Mouse (Mus musculus): ENCODE results near the gene Kcnj15. TPM values are rescaled to one million over a fixed set of nuclear protein-coding genes. Genes with fewer than 3 reads are reported as not detected.

Kcnj15 gene
- total RNA-seq, 1 experiment, result 0.04 TPM

- no peak overlapping the region for H3K27ac ChIP-seq (ENCODE audit: insufficient read depth, low read depth, low read length, poor library complexity, severe bottlenecking)
- H3K9me3 ChIP-seq (ENCODE audit: control insufficient read depth, insufficient read depth, low read depth, low read length), result no peaks in the 10 kb centered on the region
- TF ChIP-seq HCFC1 (IDR thresholded peaks at IDR 0.05; ENCODE audit: borderline replicate concordance, insufficient read depth, low read length) (no peak), ZC3H11A (IDR thresholded peaks at IDR 0.05; ENCODE audit: borderline replicate concordance, low read depth, low read length) (no peak), CHD2 (IDR thresholded peaks at IDR 0.05; ENCODE audit: low read depth, low read length) (no peak), MAFK (IDR thresholded peaks at IDR 0.05; ENCODE audit: insufficient read depth, low read depth, low read length) (no peak), ZNF384 (IDR thresholded peaks at IDR 0.05; ENCODE audit: low read depth, low read length) (no peak)
- H3K4me1 ChIP-seq (ENCODE audit: control insufficient read depth in 2 of 2, insufficient read depth in 2 of 2, low read length in 2 of 2, poor library complexity in 1 of 2), result no peaks in the 10 kb centered on the region
- no peak for DNase-seq (ENCODE audit: low read depth, low spot score)
- no peaks in the 10 kb centered on the region for H3K36me3 ChIP-seq (ENCODE audit: control insufficient read depth, insufficient read depth, low read length, poor library complexity, severe bottlenecking)
- no peak overlapping the region for H3K9ac ChIP-seq (ENCODE audit: insufficient read depth, low read depth, low read length, poor library complexity, severe bottlenecking)
- no peak overlapping the region for H3K4me3 ChIP-seq (ENCODE audit: insufficient read depth in 1 of 2, low read depth in 1 of 2, low read length in 2 of 2, poor library complexity in 1 of 2, severe bottlenecking in 1 of 2)
- in situ Hi-C loops (cut with MboI; ENCODE audit: low sequenced_read_pairs in 2 of 2, unreplicated experiment in 2 of 2), result no loop called here
These were observed 21.7 kb downstream of the Kcnj15 start for GRCm38 (mm10) chr16:95279015-95279414.

DNA sequence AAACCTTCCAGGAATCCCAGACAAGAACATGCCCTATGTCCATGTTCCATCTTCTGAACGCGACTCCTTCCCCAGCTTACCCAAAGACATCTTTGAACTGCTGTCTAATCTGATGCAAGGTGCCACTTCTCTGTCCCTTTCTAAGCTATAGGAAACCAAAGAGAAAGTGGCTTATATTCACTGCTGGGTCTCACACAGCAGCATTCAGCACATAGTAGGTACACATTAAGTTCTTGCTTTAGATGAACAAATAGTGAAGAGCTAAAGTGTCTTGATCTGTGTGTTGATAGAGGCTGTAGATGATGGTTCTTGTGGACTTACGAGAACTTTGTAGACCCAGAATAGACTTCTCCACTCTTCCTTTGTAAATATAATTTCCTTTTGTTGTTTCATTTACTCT lies 23.0 kb downstream of the Kcnj15 start:
- in situ Hi-C loops (cut with MboI; ENCODE audit: low sequenced_read_pairs in 2 of 2, unreplicated experiment in 2 of 2), result no loop called here

DNA sequence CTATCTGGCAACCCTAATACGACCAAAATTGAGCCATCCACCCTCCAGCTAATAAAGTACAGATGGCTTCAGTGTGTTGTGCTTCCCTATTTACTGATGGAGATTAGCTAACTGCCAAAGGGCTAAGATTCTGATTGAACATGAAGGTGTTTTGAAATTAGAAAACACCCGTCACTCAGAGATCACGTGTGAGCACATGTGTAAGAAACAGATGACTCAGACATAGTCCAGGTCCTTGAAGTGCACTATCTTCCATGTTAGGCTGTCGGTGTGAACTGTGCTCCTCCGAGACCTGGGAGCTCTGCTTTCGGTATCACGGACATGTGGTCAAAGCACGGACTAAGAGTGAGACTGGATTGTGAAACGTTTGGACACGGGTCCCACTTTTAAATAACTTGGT lies 26.0 kb downstream of the Kcnj15 start:
- in situ Hi-C loops (cut with MboI; ENCODE audit: low sequenced_read_pairs in 2 of 2, unreplicated experiment in 2 of 2), result no loop called here
- no peak for DNase-seq (ENCODE audit: low read depth, low spot score)
- no peak overlapping the region for H3K9ac ChIP-seq (ENCODE audit: insufficient read depth, low read depth, low read length, poor library complexity, severe bottlenecking)
- no peaks in the 10 kb centered on the region for H3K4me1 ChIP-seq (ENCODE audit: control insufficient read depth in 2 of 2, insufficient read depth in 2 of 2, low read length in 2 of 2, poor library complexity in 1 of 2)
- TF ChIP-seq MAFK (IDR thresholded peaks at IDR 0.05; ENCODE audit: insufficient read depth, low read depth, low read length), result no peak
- no peak for TF ChIP-seq ZNF384 (IDR thresholded peaks at IDR 0.05; ENCODE audit: low read depth, low read length)
- no peak for TF ChIP-seq ZC3H11A (IDR thresholded peaks at IDR 0.05; ENCODE audit: borderline replicate concordance, low read depth, low read length)
- TF ChIP-seq CHD2 (IDR thresholded peaks at IDR 0.05; ENCODE audit: low read depth, low read length), result no peak
- TF ChIP-seq HCFC1 (IDR thresholded peaks at IDR 0.05; ENCODE audit: borderline replicate concordance, insufficient read depth, low read length), result no peak
- H3K9me3 ChIP-seq (ENCODE audit: control insufficient read depth, insufficient read depth, low read depth, low read length), result no peaks in the 10 kb centered on the region
- H3K36me3 ChIP-seq (ENCODE audit: control insufficient read depth, insufficient read depth, low read length, poor library complexity, severe bottlenecking), result no peaks in the 10 kb centered on the region
- H3K27ac ChIP-seq (ENCODE audit: insufficient read depth, low read depth, low read length, poor library complexity, severe bottlenecking), result no peak overlapping the region
- H3K4me3 ChIP-seq (ENCODE audit: insufficient read depth in 1 of 2, low read depth in 1 of 2, low read length in 2 of 2, poor library complexity in 1 of 2, severe bottlenecking in 1 of 2), result no peak overlapping the region

More for the DNA sequence above, 23.0 kb downstream of the Kcnj15 start:
- TF ChIP-seq CHD2 (IDR thresholded peaks at IDR 0.05; ENCODE audit: low read depth, low read length), result no peak
- no peak for TF ChIP-seq ZNF384 (IDR thresholded peaks at IDR 0.05; ENCODE audit: low read depth, low read length)
- no peak for TF ChIP-seq ZC3H11A (IDR thresholded peaks at IDR 0.05; ENCODE audit: borderline replicate concordance, low read depth, low read length)
- TF ChIP-seq HCFC1 (IDR thresholded peaks at IDR 0.05; ENCODE audit: borderline replicate concordance, insufficient read depth, low read length), result no peak
- no peak for TF ChIP-seq MAFK (IDR thresholded peaks at IDR 0.05; ENCODE audit: insufficient read depth, low read depth, low read length)
- no peak overlapping the region for H3K27ac ChIP-seq (ENCODE audit: insufficient read depth, low read depth, low read length, poor library complexity, severe bottlenecking)
- no peak for DNase-seq (ENCODE audit: low read depth, low spot score)
- H3K9me3 ChIP-seq (ENCODE audit: control insufficient read depth, insufficient read depth, low read depth, low read length), result no peaks in the 10 kb centered on the region
- no peak overlapping the region for H3K9ac ChIP-seq (ENCODE audit: insufficient read depth, low read depth, low read length, poor library complexity, severe bottlenecking)
- H3K4me3 ChIP-seq (ENCODE audit: insufficient read depth in 1 of 2, low read depth in 1 of 2, low read length in 2 of 2, poor library complexity in 1 of 2, severe bottlenecking in 1 of 2), result no peak overlapping the region
- no peaks in the 10 kb centered on the region for H3K36me3 ChIP-seq (ENCODE audit: control insufficient read depth, insufficient read depth, low read length, poor library complexity, severe bottlenecking)
- no peaks in the 10 kb centered on the region for H3K4me1 ChIP-seq (ENCODE audit: control insufficient read depth in 2 of 2, insufficient read depth in 2 of 2, low read length in 2 of 2, poor library complexity in 1 of 2)

- H3K36me3 ChIP-seq (ENCODE audit: control insufficient read depth, insufficient read depth, low read length, poor library complexity, severe bottlenecking), result no peaks in the 10 kb centered on the region
- in situ Hi-C loops (cut with MboI; ENCODE audit: low sequenced_read_pairs in 2 of 2, unreplicated experiment in 2 of 2), result no loop called here
- no peak overlapping the region for H3K27ac ChIP-seq (ENCODE audit: insufficient read depth, low read depth, low read length, poor library complexity, severe bottlenecking)
- no peaks in the 10 kb centered on the region for H3K4me1 ChIP-seq (ENCODE audit: control insufficient read depth in 2 of 2, insufficient read depth in 2 of 2, low read length in 2 of 2, poor library complexity in 1 of 2)
- TF ChIP-seq ZC3H11A (IDR thresholded peaks at IDR 0.05; ENCODE audit: borderline replicate concordance, low read depth, low read length) (no peak), HCFC1 (IDR thresholded peaks at IDR 0.05; ENCODE audit: borderline replicate concordance, insufficient read depth, low read length) (no peak), MAFK (IDR thresholded peaks at IDR 0.05; ENCODE audit: insufficient read depth, low read depth, low read length) (no peak), CHD2 (IDR thresholded peaks at IDR 0.05; ENCODE audit: low read depth, low read length) (no peak), ZNF384 (IDR thresholded peaks at IDR 0.05; ENCODE audit: low read depth, low read length) (no peak)
- no peak for DNase-seq (ENCODE audit: low read depth, low spot score)
- no peak overlapping the region for H3K4me3 ChIP-seq (ENCODE audit: insufficient read depth in 1 of 2, low read depth in 1 of 2, low read length in 2 of 2, poor library complexity in 1 of 2, severe bottlenecking in 1 of 2)
- H3K9ac ChIP-seq (ENCODE audit: insufficient read depth, low read depth, low read length, poor library complexity, severe bottlenecking), result no peak overlapping the region
- no peaks in the 10 kb centered on the region for H3K9me3 ChIP-seq (ENCODE audit: control insufficient read depth, insufficient read depth, low read depth, low read length)
These were observed 26.8 kb downstream of the Kcnj15 start for GRCm38 (mm10) chr16:95284085-95284727.
